Mouse (Mus musculus) embryo, embryonic 11 days (tissue): ENCODE results near the gene Sgip1.

Experiments
- DNase-seq: peaks from one replicate; pipeline ENCODE4 v3.0.0-alpha.2; 2015

Sgip1 gene

DNA sequence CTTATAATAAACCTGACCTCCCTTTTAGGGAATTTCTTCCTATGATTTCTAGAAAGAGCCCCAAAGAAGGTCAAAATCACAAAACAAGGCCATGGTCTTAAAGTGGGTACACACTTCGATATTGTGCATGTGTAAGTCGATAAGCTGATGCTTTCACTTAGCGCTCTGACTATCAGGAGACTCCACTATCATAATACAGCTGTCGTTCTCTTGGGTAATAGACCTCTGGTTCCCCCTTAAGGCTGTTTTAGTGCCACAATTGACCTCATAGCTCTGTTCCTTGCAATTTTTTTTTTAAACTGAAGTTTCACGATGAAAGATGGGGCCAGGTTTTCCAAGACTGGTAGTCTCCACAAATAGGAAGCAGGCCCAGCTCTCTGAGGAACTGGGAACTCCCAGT, 238.3 kb downstream of the Sgip1 start:
- no peak for DNase-seq

GRCm38 (mm10) chr4:102981709-102982108, 240.6 kb downstream of the Sgip1 start:
- DNase-seq: no peak

DNA sequence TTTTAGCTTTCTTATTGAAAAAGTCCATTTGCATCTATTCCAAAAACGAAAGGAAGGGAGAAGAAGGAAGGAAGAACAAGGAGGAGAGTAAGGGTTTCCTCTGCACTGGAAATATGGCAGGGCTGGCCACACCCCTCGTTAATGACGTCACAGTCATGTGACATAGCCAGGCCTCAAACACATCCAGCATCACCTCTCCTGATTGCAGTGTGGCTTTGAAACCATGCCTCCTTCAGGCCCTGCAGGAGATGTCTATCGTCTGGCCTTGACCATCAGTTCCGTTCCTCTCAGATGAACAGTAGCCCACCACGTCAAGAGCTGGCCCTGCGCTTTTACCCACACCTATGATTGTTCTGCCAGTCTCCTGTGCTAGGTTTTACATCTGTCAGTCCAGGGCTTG, 245.1 kb downstream of the Sgip1 start:
- DNase-seq: no peak

GRCm38 (mm10) chr4:102986917-102987316, 245.8 kb downstream of the Sgip1 start:
- peak; percentile 88 for DNase-seq

GRCm38 (mm10) chr4:102987325-102987724, 246.2 kb downstream of the Sgip1 start:
- no peak for DNase-seq

DNA sequence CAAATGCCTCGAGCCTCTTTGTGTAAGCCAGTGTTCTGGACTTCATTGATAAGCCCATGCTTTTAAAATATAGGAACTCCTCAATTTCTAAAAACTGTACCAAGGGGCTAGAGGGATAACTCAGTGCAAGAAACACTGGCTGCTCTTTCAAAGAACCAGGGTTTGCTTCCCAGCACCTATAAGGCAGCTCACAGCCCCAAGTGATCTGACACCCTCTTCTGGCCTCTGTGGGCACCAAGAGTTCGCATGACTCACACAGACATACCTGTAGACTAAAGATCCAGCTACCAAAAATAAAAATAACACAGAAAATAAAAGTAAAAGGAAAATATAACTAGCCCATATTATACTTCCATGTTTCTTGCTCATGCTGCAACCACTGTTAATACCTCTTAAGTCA, 246.7 kb downstream of the Sgip1 start:
- DNase-seq: no peak

DNA sequence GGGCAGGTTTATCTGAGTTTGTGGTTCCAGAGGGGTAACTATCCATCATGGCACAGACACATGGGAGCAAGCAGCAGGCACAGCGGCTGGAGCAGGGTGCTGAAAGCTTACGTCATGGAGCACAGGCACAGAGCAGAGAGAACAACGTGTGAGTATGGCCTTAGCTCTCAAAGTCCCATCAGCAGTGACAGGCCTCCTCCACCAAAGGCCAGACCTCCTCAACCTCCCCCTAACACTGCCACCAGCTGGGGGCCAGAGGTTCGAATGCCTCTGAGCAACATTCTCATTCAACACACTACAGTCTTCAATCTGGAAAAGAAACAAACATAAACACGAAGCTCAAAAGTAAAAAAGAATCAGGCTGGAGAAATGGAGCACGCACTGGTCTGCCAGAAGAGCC, 247.4 kb downstream of the Sgip1 start:
- DNase-seq: no peak

GRCm38 (mm10) chr4:102989391-102989790, 248.3 kb downstream of the Sgip1 start:
- no peak for DNase-seq

DNA sequence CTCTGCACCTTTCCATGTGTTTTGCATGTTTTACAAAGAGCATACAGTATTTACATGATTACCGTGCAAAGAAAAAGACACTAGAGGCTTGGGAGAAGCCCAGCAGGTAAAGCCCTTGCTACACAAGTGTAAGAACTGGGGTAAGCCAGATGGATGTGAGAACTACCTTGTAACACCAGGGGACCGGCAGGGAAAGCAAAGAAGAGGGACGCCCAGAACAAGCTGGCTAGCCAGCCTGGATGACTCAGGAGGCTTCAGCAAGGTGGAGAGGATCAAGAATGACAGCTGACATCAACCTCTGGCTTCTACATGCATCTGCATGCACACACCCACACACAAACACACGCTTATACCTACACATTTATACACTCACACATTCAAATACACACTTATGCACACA, 248.9 kb downstream of the Sgip1 start:
- DNase-seq: no peak

- no peak for DNase-seq
Observed at GRCm38 (mm10) chr4:102990595-102991340, 249.7 kb downstream of the Sgip1 start.

DNA sequence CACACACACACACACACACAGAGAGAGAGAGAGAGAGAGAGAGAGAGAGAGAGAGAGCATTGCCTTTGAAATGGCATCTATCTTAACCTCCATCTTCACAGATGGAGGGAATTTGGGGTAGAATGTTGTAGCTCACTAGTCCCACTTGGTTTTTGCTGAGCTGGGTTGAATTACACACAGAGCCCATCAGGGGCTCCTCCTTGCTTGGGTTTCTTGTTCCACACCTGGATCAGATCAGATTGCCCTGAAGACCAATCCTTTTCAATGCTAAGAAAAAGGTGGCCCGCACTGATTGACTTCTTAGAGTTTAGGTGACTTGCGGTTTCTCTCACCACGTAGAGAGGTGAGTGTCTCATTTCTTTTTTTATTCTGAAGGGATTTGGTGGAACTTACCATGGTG, 250.6 kb downstream of the Sgip1 start:
- DNase-seq: no peak

DNA sequence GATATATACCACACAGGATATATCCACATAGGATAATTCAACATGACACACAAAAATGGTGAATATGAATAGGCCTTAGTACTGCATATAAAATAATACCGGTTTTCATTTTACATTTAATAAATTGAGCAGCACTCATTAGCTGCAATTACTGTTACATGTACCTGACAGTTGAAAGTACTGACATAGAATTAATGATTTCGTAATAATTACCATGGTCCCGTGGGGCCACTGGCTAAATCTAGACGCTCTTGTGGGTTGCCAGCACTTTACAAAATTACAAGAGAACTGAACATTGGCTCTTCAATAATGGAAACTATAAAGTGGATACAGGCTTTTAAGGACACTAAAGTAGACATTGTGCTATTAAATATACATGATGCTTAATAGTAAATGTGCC, 263.6 kb downstream of the Sgip1 start:
- DNase-seq: no peak

GRCm38 (mm10) chr4:103005190-103005945, 264.3 kb downstream of the Sgip1 start:
- DNase-seq: peak; percentile 81

DNA sequence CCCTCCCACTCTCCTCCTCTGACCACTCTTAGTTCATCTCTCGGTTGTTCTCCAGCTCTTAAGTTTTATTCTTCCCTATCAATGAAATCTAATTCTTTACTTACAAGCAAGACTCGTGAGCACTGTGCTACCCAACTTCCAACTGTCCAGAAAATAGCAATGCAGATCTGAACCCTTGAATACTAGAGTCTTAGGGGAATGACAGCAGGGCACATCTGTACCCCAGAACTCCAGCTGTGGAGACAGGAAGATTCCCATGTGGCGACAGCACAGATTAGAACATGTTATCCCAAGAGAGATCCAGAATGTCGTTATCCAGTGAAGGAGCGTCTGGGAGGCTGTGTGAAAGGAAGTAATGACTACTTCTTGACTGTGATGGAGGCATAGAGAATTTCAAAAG, 265.2 kb downstream of the Sgip1 start:
- DNase-seq: no peak

DNA sequence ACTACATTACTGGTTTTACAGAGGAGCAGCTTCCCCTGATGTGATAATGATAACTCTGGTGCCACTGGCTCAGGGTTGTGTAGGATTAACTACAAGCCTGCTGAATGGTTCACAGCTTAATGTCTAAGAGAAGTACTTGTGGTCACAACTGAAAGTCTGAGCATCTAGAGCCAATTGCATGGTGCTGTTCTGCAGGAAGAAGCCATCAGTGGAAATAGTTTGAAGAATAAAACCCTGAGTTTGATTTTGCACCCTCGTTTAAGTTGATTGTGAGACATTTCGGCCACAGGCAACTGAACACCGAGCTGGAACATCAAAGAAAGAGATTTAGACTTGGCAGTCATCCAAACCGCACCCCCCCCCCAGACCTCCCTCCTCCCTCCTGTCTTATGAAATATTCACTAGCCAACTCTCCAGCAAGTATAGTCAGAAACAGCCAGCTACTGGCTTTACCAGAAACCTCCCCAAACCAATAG, 265.9 kb downstream of the Sgip1 start:
- DNase-seq: peak; percentile 31

DNA sequence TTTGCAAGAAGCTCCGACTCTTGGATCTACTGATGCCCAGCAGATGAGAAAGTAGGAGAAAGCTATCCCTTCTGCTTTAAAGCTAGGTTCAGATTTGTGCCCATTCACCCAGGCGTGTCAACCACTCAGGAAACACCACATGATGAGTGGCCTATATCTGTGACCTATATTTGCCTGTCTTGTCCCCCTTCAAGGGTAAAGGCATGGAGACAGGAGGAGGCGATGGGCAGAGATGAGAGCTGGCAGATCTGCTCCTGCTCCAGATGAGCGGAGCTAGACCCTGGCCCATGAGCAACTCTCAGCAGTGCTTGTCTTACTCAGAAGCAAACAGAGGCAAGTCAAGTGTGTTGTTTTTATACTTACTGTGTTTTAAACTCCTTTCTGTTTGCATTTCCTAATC, 269.6 kb downstream of the Sgip1 start:
- no peak for DNase-seq

DNA sequence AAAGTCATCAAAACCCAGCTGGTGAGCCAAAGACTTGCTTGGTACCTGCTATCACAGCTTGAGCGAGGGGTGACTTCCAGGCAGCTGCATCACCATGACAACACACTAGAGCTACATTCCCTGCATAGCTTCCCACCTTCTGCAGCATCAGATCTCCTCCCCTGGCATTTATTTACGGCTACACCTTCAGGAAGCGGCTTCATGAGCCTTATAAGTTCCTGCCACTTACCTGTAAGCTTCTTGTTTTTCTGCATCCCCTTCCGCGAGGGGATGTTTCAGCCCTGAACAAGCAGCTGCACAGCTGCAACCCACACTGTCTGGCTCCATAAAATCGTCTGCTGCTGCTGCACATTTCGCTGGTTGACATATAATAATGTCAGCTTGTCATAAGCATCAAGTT, 270.7 kb downstream of the Sgip1 start:
- peak; percentile 44 for DNase-seq

DNA sequence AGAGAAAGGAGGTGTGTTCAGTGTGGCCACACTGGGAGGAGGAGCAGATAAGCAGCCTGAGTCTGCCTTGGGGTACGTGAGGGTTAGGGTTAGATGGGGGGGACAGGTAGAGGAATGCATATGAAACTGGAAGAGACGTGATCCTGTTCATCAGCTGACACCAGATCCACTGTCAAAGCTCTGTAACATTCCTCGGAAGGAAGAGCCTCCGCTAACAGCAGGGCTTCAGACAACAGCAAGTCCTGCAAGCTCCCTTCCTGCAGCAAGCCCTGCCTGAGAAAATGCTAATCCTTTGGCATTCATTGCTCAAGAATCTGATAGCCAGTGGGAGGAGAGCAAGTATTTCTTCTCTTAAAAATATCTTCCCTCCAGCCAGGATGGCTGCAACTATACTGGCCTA, 272.4 kb downstream of the Sgip1 start:
- DNase-seq: peak; percentile 49
